Mouse (Mus musculus) E14TG2a.4 (cell line): Measurements from ENCODE around the gene Calhm5.

Experiments
- CTCF ChIP-seq: conservative IDR thresholded peaks from 2 replicates; pipeline ENCODE4 v1.5.1; 2014; ENCODE audit warnings: low read length
- NANOG ChIP-seq: IDR thresholded peaks from 2 replicates; pipeline ENCODE4 v1.6.1; 2014; ENCODE audit warnings: borderline replicate concordance, low read length, mixed read lengths

DNA sequence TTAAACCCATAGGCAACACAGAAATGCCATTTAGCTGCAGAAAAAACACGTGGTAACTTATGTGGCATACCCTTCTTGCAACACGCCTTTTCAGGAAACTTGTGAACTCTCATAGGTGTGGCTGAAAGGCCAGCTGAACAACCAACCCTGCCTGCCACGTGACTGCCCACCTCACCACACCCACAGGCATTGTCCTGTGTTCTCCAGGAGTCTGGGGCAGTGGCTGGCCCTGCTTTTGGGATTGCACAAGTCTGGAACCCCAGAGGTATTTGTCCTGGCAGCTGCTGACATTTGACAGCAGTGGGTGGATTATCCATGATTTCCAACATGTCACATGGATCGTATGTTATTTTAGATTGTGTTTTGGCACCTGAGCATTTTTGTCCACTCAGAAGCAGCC, 43.4 kb upstream of the Calhm5 start:
- no peak for TF ChIP-seq CTCF
- TF ChIP-seq NANOG: no peak
